Mouse (Mus musculus) mature B cell (primary cell): Measurements from ENCODE around the gene Cnmd.

Source experiments
- in situ Hi-C: fragments of 300-500 bp; cut with MboI; formaldehyde crosslinking; loops from 2 replicates; pipeline ENCODE4 v1.14.3; 2019

Gene Cnmd

DNA sequence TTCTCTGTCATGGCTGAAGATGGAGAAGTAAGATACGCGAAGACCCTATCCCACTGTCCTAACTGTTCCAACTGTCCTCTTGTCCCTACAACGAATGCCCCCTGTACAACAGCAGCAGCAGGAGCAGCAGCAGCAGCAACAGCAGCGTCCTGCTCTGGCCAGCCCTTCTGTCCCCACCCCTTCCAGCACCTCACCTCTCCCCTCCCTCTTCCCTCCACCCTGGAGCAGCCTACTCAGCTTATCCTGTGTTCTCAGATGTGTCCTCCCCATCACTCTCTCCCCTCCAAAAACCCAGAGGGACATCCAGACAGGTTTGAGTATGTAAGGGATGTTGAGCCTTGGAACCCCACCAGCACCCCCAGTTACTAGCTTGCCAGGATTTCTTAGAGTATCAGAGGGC, at the start of gene Cnmd:
Gene Cnmd (minus strand): TSS at position 170 of the 400 bp plus-strand sequence.
- in situ Hi-C loops, result no loop called here

DNA sequence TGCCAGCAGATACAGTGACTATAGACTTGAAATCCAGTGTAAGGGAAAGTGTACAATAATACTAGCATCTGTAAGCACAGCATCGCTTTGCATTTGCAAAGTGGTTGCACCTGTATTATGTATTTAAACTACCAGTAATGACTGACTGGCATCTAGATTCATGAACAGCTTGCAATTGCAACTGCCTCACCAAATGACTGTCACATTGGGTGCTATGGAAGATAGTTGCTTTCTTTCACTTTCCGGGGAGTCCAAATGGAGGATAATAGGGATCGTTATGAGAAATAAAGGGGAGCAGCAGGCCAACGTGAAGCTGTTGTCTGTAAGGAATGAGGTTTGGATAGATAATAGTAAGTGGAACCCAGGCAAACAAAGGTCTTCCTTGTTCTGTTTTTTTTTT, 49.3 kb upstream of the Cnmd start:
- in situ Hi-C loops, result no loop called here

DNA sequence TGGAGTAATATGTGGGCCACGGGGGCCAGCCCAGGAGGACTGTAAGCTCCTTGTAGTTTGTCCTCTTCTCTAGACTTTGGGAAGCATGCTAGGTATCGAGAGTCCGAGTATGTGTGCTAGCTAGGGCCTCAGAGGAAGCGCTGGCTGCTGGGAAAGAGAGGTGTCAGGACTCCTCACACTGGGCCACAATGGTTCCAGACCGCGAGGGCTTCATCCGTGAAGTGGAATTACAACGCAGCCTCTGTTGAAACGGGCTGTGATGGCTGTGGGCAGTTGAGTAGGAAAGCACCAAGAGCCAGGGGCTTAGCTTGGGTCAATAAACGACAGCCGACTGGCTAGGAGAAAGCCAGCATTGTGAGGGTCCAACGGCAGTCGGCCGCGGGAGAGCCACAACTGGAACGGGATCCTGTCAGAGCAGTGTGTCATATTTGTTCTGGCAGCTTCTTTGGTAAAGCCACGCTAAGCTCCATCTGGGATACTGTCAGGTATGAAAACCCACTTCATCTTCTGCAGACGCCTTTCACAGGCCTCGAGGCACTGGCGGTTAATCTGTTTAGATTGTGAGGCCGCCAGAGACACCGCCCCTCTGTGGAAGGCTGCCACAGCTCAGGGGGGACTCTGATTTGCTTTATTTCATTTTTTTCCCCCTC, 41.7 kb upstream of the Cnmd start:
- in situ Hi-C loops, result no loop called here

DNA sequence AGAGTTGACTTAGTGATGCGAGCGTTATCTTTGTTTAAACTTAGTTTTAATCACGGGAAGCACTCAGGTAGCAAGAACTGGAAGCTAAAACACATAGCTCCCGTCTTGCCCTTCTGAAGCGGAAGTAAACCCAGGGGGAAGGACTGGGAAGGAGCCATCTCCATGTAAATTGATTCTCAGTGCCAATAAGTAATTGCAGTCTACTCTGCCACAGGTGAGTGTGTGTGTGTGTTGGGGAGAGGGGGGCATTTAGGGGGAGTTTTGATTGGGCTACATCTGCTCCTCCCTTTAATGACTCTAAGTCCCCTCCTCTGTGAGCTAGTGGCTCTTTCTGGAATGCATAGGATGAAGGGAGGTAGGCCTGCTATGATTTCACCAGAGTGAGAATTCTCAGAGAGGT, 39.6 kb upstream of the Cnmd start:
- in situ Hi-C loops, result no loop called here

DNA sequence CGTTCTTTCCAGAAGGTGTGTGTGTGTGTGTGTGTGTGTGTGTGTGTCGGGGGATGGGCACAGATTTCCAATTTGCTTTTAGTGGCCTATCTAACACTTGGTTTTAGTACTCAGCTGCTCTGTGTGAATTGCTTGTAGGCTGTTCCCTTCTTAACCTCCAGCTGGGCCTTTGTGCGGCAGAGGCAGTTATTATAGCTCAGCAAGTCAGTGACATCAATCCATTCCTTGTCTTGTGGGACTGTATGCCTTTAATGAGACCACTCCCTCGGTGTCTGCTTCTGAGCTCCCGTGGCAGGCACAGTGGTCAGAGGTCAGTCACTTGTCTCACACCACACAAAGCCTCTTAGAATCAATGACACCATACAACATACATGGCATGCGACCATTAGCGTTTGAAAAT, 39.1 kb upstream of the Cnmd start:
- in situ Hi-C loops, result no loop called here

DNA sequence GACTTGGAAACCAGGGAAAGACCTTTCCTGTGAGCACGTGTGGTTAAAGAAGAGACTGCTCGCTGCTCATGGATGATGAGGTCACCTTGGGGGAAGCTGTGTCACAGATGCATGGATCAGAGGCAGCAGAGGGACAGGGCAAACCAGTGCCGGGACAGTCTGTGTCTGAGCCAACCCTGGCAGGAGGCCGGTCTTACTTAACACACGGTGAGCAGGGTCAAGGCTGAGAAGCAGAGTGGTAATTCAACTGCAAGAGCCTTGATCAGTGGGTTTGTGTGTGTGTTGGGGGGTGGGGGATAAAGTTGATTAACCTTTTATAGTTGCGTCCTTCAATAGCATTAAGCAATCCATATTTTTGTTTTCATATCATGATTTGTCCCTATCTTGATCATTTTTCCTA, 37.4 kb upstream of the Cnmd start:
- in situ Hi-C loops, result no loop called here

DNA sequence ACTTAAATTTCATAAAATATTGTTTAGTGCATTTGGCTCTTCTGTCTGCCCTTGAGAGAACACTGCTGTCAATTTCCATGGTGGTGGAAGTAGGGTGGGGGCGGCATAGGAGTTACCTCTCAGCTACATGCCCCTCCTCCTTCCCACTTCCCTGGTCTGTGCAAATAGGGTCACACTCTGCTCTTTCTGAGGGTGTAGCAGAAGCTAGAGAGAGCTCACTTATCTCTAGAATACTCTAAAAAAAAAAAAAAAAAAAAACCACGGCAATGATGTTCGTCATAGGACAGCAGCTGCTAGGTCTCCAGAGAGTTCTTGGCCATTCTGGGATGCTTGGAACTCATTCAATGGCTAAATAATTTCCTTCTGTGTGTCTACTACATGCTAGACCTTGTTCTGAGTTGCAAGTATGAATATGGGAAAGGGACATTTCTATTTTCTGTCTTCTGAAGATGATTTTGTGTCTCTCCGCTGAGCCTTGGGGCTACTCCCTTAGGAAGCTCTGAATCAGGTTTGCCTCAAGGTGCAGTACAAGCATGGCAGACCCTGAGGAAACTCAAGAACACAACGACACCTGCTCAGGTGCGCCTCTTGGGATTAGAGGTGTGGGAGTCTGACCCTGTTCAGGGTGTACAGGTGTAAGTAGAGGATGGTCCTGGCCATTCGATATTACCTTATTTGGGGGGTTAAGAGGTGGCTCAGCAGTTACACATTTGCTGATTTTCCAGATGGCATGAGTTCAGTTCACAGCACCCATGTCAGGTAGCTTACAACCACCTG, 28.3 kb upstream of the Cnmd start:
- in situ Hi-C loops, result no loop called here

DNA sequence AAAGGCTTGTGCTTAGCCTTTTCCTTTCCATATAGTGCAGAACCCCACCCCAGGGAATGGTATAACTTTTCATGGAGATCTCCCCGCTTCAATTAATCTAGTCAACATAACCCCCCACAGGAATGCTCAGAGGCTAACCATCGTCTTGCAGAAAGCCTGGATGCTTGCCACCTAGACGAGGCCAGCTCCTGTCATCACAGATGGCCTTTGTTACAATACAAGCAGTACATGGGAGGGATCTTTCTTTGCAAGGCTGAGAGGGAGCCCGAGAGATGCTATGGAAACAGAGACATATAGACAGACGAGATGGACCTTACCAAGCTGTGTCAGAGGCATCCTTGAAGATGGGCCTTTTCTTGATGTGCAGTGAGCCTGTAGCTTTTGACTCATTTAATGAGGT, 18.7 kb upstream of the Cnmd start:
- in situ Hi-C loops, result no loop called here

DNA sequence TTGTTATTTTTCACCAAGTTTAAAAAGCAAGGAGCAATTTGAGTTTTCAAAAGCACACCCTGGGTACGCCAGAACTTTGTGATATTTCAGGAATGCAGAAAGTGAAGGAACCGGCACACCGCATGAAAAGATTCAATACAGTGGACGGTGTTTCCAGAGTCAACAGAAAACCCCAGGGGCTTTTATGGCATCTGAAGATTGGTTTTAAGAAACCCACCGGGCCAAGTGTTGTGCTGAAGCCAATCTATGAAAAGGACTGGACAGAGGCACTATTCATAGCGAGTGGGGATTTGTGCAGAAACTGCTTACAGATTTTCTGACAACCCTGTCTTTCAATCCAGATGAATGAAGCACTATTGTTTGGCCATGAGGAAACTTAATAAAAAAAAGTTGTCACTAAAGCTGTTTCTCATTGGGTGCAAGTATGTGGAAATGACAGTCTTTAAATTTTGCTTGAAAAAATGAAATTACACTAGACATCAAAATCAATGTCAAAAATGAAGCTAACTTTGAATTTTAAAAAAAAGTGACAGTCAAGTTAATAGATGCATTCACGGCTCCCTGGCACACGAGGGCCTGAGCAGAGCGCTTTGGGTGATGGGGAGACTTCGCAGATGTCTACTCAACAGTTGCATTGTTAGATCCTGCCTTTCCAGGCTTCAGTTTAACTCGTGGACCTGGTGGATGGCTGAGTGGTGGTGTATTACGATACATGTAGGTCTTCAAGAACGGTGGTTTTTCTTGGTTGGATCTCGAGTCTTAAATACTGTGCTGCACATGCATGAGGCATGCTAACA, 16.1 kb upstream of the Cnmd start:
- in situ Hi-C loops, result no loop called here

DNA sequence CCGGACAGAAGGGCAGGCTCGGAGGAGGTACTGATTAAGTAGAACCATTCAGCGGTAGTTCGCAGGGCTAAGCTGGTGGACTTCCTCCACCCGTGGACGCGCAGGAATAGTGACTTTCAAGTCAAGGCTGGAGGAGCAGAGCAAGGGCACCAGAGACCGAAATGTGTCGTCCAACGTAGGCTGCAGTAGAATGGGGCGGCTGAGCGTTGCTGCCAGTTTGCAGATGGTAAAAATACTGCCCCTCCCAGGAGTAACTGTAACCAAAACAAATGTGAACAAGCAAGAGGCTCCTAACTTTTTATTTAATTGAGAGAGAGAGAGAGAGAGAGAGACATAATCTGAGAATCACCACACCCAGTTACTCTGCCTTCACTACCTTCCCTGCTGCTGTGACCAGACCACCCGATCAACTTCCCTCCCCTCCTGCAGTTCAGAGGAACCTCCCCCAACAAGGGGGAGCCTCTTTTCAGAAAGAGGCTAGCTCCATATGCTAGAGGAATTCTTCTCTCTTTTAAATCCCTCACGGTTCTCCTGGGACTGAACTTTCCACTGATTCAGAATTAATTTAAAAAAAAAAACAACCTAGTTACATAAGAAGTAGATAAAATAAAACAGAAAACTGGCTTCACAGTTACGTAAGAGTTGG, 15.3 kb upstream of the Cnmd start:
- in situ Hi-C loops, result no loop called here

DNA sequence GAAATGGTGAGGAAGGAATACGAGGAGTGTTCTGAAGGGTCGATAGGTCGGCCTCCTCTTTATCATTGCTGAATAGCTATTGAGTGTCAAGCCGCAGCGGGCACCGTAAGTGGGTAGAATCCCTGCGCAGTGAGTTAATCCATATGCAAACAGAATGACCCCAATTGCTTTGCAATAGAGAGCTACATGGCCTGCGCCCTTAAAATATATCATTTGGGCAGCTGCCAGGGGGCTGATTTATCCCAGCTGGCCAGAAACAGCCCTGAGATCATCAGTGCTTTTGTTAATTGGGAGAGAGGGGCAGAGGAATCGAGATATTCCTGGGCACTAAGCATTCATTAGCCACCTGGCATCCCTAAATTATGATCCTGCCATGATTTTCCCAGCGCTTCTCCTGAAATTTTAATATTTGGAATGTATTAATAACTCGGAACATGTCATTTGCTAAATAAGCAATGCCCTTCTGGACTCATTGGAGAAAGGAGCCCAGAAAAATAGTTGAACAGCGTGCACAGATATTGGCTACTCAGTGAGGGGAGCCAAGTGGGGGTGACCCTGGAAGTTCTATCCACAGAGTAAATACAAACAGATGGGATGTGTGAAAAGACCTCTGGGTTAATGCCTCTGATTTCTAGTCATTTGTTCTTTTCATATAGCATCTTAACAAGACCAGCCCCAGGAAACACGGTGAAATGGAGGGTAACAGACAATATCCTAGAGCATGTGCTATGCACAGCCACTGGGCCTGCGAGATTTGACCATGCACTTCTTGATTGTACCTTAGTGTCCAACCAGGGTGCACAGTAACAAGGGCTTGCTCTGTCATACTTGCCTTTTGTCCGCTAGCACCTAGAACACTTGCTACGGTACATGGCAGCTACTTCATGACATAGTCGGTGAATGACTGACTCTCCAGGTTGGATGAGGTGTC, 11.4 kb upstream of the Cnmd start:
- in situ Hi-C loops, result no loop called here

DNA sequence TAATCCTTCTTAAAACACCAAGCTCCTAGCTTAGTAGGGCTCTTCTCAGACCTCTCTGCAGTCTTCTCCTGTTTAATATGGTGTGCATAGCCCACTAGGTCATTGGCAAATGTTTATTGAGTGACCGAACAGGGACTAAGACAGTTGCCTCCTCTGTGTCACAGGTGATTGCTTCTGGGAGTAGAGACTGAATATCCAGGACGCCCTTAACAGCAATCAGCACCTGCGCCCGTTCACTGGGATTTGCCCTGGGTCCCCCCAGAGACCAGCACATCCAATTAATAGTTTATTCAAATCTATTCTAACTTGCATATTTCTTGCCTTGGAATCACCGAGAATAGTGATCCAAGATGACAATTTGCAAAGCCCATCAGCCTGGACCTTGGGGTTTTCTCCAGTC, 10.6 kb upstream of the Cnmd start:
- in situ Hi-C loops, result no loop called here

DNA sequence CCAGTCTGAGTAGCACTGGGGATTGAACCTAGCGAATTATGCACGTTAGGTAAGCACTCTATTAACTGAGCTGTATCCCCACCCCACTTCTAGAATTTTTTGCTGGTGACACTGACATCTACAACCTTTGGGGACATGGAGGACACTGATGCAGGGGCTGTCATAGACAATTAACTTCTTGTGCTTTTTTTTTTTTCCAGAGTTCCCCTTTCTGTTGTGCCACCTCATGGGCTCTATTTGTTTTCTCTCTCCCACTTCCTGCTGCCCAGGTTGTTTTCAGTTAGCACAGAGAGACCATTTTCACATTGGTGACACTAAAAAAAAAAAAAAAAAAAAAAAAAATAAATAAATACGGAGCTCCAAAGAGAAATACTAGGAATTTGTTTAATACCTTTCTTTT, 9.0 kb upstream of the Cnmd start:
- in situ Hi-C loops, result no loop called here

DNA sequence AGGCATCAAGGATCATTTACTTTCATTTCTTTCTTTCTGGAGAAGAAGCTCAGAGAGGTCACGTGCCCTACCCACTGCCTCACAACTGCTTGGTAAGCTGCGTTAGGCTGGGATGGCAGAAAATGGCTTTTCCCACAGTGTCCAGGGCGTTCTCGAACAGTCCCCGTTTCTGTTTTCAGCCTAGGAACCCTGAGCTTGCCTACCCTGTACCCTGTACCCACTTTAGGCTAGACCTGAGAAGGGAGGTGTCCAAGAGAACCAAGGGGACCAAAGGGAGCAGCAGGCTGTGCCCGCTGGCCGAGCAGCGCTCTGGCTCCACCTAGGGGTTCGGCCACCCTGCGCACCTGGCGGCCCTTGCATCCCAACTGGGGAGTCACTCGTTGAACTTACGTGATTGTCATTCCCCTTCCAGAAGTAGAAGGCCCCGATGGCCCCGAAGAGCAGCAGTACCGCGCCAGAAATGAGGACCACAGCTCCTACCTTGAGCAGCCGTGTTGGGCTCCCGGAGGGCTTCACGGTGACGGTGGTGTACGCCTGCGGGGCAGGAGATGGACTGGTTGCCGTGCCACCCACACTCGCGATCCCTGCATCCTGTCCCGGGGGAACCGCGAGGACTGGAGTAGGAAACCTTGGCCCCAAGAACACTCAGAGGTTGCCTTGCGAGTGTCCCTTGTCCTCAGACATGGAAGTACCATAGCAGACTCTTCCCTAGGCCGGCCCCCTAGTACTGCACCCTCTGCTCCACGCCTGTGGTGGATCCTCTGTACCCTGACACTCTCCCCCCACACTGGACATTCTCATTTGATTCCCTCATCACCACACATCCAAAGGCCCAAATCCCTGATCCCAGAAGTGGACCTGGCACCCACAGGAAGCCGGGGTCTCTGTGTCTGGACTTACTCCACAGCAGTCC, 709 bp downstream of the Cnmd start:
- in situ Hi-C loops, result no loop called here

DNA sequence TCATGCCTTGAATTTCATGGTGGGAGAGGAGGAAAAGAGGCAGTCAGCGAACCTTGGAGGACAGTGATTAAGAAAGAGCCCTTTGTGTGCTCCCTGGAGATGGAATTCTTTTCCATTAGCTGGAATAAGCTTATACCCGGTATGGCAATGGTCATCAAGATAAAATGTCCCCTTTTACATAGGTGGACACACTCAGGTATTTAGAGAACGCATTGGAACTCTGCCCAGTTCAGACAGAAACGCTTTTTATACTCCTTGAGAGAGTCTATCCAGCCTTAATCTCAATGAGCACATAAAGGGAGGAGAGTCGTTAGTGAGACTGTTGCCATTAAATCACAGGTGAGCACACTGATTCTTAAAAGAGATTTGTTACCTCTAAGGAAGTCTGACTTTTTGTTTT, 1.5 kb downstream of the Cnmd start:
- in situ Hi-C loops, result no loop called here

DNA sequence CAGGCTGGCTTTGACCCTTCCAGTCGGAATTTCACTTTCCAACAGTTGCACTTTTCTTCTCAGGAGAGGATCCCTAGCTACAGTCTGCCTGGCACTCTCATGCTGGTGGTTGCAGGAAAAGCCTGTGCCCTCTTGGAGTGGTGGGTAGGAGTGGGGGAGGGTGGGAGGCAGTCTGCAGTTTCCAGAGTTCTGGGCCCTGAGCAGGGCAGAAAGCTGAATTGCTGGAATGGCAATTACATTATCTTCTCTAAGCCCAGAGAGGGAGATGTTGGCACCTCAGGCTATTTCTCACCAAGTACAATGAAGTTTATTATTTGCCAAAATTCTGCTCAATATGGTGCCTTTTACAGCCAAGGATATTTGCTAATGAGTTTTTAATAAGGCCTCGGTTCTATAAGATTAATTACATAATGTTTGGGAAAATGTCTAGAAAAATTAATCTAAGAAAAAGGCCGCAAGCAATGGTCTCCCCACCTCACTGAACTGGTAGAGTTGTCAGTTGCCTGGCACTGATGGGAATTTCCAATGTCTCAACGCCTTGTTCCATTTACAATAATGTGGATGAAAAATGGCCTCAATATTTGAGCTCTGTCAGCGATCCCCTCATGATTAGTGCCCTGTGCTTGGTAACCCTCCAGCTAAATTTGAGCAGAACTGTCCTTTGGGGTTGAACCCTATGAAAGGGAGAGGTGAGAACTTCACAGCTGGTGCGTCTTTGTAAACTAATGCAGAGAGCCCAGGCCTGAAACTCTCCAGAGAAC, 3.0 kb downstream of the Cnmd start:
- in situ Hi-C loops, result no loop called here

DNA sequence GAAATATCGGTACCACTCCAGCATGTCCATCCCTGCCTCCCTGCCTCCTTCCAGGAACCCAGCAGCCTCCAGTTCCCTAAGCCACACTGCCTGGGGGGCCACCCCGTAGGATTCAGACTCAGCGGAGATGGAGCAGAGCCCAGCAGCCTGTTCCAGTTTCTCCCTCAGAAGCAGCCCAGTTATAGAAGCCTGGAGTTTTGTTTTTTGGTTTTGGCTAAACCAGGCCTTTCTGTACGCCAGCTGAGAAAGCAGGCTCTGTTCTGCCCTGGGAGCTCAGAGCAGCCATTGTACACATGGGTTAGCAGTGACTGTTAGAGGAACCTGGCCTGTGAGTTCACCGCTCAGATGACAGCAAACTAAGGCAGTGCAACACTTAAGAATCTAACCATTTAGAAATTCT, 3.7 kb downstream of the Cnmd start:
- in situ Hi-C loops, result no loop called here

DNA sequence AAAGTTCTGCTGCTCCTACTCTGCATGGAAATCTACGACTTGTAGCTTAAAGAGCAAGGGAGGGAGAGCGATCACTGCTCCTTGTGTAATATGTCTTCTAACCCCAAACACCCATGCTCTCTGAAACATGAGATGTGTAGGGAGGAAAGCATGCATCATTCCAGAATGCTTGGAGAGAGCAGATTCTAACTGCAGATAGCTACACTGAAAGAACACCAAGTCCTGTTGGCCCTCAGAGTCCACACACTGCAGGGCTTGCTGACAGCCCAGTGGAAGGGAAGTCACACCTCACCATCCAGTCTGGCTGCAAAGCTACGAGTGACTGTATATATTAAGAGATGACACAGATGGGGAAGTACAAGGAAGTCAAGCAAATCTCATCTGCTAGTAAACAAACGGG, 9.3 kb downstream of the Cnmd start:
- in situ Hi-C loops, result no loop called here

DNA sequence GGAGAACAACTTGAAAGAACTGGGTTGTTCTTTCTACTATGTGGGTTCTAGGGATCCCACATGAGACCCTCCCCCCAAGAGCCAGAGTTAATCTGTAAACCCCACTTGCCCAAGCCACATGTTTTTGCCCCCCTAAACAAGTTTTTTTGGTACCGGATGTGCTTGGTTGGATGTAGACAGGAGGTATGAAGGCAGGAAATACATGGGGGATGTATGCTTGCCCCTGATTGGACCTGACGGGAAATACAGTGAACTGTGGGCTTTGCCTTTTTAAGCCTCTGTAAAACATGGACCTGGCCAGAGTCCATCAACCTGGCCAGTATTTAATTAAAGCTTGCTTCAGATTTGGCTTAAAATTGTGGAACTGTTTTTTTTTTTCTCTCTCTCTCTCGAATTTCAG, 12.3 kb downstream of the Cnmd start:
- in situ Hi-C loops, result no loop called here

DNA sequence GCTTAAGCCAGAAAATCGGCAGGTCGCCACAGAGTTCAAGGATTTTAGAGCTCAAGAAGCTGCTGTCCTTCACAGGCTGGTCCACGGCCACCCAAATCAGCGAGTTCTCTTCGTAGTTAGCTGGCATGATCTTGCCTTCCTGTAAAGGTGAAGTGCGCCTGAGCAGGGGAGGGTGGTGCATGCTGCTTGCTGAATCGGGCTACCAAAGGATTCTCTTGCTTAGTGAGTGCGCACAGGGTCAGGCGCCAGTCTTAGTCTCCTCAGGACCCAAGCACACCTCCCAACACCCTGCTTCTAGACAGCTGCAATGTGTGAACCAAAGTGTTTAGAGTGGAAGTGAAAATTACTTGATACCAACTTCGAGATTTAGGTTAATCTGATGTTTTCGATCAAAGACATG, 16.6 kb downstream of the Cnmd start:
- in situ Hi-C loops, result no loop called here
